Mouse (Mus musculus) lung, adult 2 months (tissue): ENCODE results near the gene Rps6kb1.

Experiments
- CTCF ChIP-seq: fragments of 200-500 bp; IDR thresholded peaks from 2 replicates; pipeline ENCODE4 v1.5.1; 2011; ENCODE audit warnings: mild to moderate bottlenecking, low read length, control low read depth; ENCODE audit not compliant: insufficient read depth
- POLR2A ChIP-seq: fragments of 200-500 bp; IDR thresholded peaks from 2 replicates; pipeline ENCODE4 v1.6.1; 2011; ENCODE audit warnings: low read depth, mild to moderate bottlenecking, control low read depth, low read length, borderline replicate concordance; ENCODE audit errors: extremely low read depth

GRCm38 (mm10) chr11:86453991-86454390, 90.6 kb downstream of the Rps6kb1 start:
- TF ChIP-seq CTCF (no peak), POLR2A (no peak)
